Mouse (Mus musculus): ENCODE measurements around the gene Sppl3. TPM values are rescaled to one million over a fixed set of nuclear protein-coding genes. Genes with fewer than 3 reads are reported as not detected.

Sppl3 gene
- polyA plus RNA-seq, 1 experiment, result 57.0 TPM

DNA sequence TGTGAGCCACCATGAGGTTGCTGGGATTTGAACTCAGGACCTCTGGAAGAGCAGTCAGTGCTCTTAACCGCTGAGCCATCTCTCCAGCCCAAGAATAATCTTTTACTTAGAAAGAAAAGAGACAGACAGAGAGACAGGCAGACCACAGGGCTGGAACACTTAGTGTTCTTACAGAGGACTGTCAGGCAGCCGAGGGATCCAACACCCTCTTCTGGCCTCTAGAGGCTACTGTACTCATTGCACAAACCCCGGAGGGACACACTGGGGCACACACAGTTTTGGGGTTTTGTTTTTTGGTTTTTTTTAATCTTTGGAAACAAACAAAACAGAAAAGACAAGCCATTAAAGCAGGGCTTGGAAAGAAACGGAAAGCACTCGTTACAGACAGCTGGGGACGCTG, 118.4 kb downstream of the Sppl3 start:
- no peak overlapping the region for H3K4me3 ChIP-seq (ENCODE audit: insufficient read depth, low read depth, low read length)
- no peak; the same call in 1 of the 2 replicates for TF ChIP-seq CTCF (conservative IDR thresholded peaks at IDR 0.05; ENCODE audit: insufficient read depth, insufficient read length, low read depth, low read length)
- no peak for TF ChIP-seq POLR2A (IDR thresholded peaks at IDR 0.05; ENCODE audit: low read depth, low read length)
- WGBS, result 85% methylated on average over 6 of the region's 6 CpGs
- H3K27ac ChIP-seq (ENCODE audit: insufficient read depth, low read depth, low read length), result no peak overlapping the region
- no peaks in the 10 kb centered on the region for H3K27me3 ChIP-seq (replicated peaks; ENCODE audit: control insufficient read depth, insufficient read depth, low read length)
- H3K4me1 ChIP-seq (ENCODE audit: control insufficient read depth, insufficient read depth, low read length), result peaks cover 39% of the 10 kb centered on the region
- DNase-seq, result no peak
- H3K36me3 ChIP-seq (ENCODE audit: control insufficient read depth, insufficient read depth, low read length), result peaks cover 1% of the 10 kb centered on the region; the same call in 1 of the 2 replicates

DNA sequence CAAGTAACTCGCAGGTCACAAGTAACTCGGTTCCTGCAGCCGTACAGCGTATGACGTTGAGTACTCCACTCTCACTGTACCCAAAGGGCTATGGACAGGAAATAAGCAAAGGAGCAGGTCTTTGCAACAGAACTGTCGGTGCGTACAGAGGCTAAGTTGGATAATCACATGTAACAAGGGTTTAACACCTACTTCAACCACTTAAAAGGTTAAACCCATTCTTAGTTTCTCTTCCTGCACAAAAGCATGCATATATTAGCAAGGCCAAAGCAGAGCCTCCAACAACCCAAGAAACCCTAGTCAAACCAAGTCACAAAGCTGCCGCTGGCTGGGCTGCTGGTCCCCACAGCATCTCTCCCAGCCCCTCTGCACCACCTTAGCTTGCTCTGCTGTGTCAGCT, 121.5 kb downstream of the Sppl3 start:
- Histone ChIP-seq H3K36me3 (ENCODE audit: control insufficient read depth, insufficient read depth, low read length) (peaks cover 1% of the 10 kb centered on the region; the same call in 1 of the 2 replicates), H3K27me3 (replicated peaks; ENCODE audit: control insufficient read depth, insufficient read depth, low read length) (no peaks in the 10 kb centered on the region), H3K4me1 (ENCODE audit: control insufficient read depth, insufficient read depth, low read length) (peaks cover 24% of the 10 kb centered on the region), H3K4me3 (ENCODE audit: insufficient read depth, low read depth, low read length) (peak overlapping the region; percentile 5; the same call in 1 of the 2 replicates), H3K27ac (ENCODE audit: insufficient read depth, low read depth, low read length) (no peak overlapping the region)
- no peak for DNase-seq
- TF ChIP-seq POLR2A (IDR thresholded peaks at IDR 0.05; ENCODE audit: low read depth, low read length), result no peak
- no peak for TF ChIP-seq CTCF (conservative IDR thresholded peaks at IDR 0.05; ENCODE audit: insufficient read depth, insufficient read length, low read depth, low read length)
- 58% methylated on average over 8 of the region's 8 CpGs for WGBS

DNA sequence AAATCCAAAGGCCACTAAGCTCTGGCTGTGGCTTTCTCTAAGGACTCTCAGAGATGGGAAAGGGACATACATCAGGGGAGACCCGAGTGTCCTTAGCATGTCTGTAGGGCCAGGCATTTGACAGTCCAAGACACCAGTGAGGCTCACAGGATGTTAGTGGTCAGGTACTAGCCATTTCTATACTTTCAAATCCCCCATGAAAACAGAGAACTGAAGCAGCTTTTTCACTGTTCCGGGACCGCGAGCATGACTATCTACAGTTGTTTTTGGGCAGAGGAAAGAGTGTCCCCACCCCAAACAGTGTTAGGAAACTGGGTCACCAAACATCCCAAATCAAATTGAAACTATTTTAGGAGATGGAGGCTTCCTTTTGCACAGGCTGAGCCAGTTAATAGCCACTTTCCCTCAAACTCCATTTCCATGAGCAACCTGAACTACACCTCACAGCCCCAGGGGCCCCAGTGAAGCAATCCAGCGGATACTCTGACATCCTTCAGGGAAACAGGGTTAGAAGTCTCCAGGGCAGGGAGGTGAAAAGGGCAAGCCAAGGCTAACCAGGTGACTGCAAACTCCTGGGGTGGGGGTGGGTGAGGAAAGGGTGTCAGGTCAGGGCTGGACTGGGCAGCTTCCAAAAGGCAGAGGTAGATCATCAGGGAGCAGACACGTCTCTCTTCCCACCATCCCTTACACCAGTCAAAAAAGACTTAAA, 122.6 kb downstream of the Sppl3 start:
- DNase-seq, result peak; percentile 51
- Histone ChIP-seq H3K27ac (ENCODE audit: insufficient read depth, low read depth, low read length) (no peak overlapping the region), H3K36me3 (ENCODE audit: control insufficient read depth, insufficient read depth, low read length) (peaks cover 1% of the 10 kb centered on the region; the same call in 1 of the 2 replicates), H3K4me1 (ENCODE audit: control insufficient read depth, insufficient read depth, low read length) (peaks cover 16% of the 10 kb centered on the region), H3K4me3 (ENCODE audit: insufficient read depth, low read depth, low read length) (peak overlapping the region; percentile 98), H3K27me3 (replicated peaks; ENCODE audit: control insufficient read depth, insufficient read depth, low read length) (no peaks in the 10 kb centered on the region)
- WGBS, result 35% methylated on average over 6 of the region's 6 CpGs
- TF ChIP-seq CTCF (conservative IDR thresholded peaks at IDR 0.05; ENCODE audit: insufficient read depth, insufficient read length, low read depth, low read length) (no peak), POLR2A (IDR thresholded peaks at IDR 0.05; ENCODE audit: low read depth, low read length) (no peak)

DNA sequence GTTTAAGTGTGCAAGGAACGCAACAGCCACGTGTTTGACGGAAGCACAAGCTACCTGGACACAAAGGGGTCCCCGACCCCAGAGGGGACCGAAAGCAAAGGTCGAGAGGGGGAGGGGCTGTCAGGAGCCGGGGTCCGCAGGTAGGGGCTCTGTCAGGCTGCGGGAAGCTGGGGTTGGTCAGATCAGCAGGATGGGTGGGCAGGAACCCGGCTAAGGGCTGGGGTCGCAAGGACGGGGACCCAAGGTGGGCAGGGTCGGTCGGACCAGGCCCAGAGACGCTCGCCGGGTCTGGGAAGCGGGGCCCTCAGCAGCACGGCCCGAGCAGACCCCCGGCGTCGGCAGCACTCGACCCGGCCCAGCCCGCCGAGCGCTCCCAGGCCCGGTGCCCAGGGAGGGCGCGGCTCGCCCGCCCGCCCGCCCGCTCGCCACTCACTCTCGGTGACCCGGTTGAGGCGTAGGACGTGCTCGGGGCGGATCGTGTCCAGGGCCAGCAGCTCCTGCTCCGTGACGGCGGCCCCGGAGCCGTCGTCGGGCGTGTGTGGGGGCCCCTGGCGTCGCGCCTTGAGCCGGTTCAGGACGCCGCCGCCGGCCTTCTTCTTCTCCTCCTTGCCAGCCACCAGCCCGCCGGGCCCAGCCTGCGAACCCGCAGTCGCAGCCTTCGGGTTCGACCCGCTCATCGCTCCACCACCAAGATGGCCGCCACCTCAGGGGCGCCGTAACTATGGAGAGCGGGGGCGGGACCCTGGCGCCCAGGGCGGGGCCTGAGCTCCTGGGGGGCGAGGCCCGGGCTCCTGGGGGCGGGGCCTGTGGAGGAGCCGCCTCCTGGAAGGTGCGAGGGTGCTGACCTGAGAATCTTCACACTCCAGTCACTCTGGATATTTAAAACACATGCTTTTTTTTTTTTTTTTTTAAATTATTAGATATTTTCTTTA, 123.6 kb downstream of the Sppl3 start, which contains the start of gene Unc119b:
Gene Unc119b, minus strand, starts transcription at position 742 of the 932 bp plus-strand sequence.
- peak within 1 kb of the TSS; percentile 98 for H3K4me3 ChIP-seq (ENCODE audit: insufficient read depth, low read depth, low read length)
- H3K4me1 ChIP-seq (ENCODE audit: control insufficient read depth, insufficient read depth, low read length), result peaks cover 16% of the 10 kb centered on the region
- WGBS, result under 1% methylated on average over 76 of the region's 81 CpGs
- peak; percentile 93 for DNase-seq
- H3K27me3 ChIP-seq (replicated peaks; ENCODE audit: control insufficient read depth, insufficient read depth, low read length), result no peaks in the 10 kb centered on the region
- TF ChIP-seq CTCF (conservative IDR thresholded peaks at IDR 0.05; ENCODE audit: insufficient read depth, insufficient read length, low read depth, low read length) (no peak), POLR2A (IDR thresholded peaks at IDR 0.05; ENCODE audit: low read depth, low read length) (no peak)
- H3K27ac ChIP-seq (ENCODE audit: insufficient read depth, low read depth, low read length), result peak within 1 kb of the TSS; percentile 73
- peaks cover 1% of the 10 kb centered on the region; the same call in 1 of the 2 replicates for H3K36me3 ChIP-seq (ENCODE audit: control insufficient read depth, insufficient read depth, low read length)

DNA sequence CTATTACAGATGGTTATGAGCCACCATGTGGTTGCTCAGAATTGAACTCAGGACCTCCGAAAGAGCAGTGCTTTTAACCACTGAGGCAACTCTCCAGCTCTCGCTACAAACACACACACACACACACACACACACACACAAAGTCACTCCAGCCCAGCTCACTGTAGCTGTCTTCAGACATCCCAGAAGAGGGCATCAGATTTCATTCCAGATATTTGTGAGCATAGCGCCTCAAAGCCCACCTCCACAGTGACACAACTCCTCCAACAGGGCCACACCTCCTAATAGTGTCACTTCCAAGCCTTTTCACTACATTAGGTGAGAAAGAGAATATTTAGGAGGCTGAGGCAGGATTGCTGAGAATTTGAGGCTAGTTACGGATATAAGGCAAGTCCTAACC, 128.2 kb downstream of the Sppl3 start:
- DNase-seq, result no peak
- TF ChIP-seq POLR2A (IDR thresholded peaks at IDR 0.05; ENCODE audit: low read depth, low read length) (no peak), CTCF (conservative IDR thresholded peaks at IDR 0.05; ENCODE audit: insufficient read depth, insufficient read length, low read depth, low read length) (no peak)
- Histone ChIP-seq H3K27ac (ENCODE audit: insufficient read depth, low read depth, low read length) (no peak overlapping the region), H3K4me1 (ENCODE audit: control insufficient read depth, insufficient read depth, low read length) (no peaks in the 10 kb centered on the region; the same call in 1 of the 2 replicates), H3K36me3 (ENCODE audit: control insufficient read depth, insufficient read depth, low read length) (peaks cover 1% of the 10 kb centered on the region; the same call in 1 of the 2 replicates), H3K4me3 (ENCODE audit: insufficient read depth, low read depth, low read length) (no peak overlapping the region), H3K27me3 (replicated peaks; ENCODE audit: control insufficient read depth, insufficient read depth, low read length) (no peaks in the 10 kb centered on the region)
- WGBS, result 93% methylated on average over 4 of the region's 4 CpGs

DNA sequence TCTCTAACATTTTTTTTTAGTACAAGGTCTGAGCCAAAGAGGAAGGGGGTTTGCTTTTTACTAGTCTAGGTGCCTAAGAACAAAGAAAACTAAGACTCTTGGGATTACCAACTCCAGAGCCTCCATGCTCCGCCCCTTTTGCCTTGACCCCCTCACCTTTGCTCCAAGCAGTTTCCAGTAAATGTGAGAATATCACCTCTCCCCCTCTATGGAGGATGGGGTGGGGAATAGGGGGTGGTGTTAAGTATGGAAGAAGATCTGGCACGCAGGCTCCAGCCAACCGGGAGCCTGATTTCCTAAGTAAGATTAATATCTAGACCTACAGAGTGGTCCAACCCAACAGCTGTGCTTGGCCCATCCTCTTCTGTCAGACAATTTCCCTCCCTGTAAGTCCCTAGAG, 129.8 kb downstream of the Sppl3 start:
- Histone ChIP-seq H3K27ac (ENCODE audit: insufficient read depth, low read depth, low read length) (no peak overlapping the region), H3K36me3 (ENCODE audit: control insufficient read depth, insufficient read depth, low read length) (peaks cover 1% of the 10 kb centered on the region; the same call in 1 of the 2 replicates), H3K4me1 (ENCODE audit: control insufficient read depth, insufficient read depth, low read length) (no peaks in the 10 kb centered on the region; the same call in 1 of the 2 replicates), H3K4me3 (ENCODE audit: insufficient read depth, low read depth, low read length) (no peak overlapping the region), H3K27me3 (replicated peaks; ENCODE audit: control insufficient read depth, insufficient read depth, low read length) (no peaks in the 10 kb centered on the region)
- no peak for TF ChIP-seq CTCF (conservative IDR thresholded peaks at IDR 0.05; ENCODE audit: insufficient read depth, insufficient read length, low read depth, low read length)
- no peak for TF ChIP-seq POLR2A (IDR thresholded peaks at IDR 0.05; ENCODE audit: low read depth, low read length)
- DNase-seq, result peak; percentile 59
- 67% methylated on average over 3 of the region's 3 CpGs for WGBS
